Mouse (Mus musculus): ENCODE measurements around the gene Arhgef40. TPM values are rescaled to one million over a fixed set of nuclear protein-coding genes. Genes with fewer than 3 reads are reported as not detected.

The Arhgef40 gene
- polyA plus RNA-seq, 1 experiment from 2014 or later = 18.2 TPM

DNA sequence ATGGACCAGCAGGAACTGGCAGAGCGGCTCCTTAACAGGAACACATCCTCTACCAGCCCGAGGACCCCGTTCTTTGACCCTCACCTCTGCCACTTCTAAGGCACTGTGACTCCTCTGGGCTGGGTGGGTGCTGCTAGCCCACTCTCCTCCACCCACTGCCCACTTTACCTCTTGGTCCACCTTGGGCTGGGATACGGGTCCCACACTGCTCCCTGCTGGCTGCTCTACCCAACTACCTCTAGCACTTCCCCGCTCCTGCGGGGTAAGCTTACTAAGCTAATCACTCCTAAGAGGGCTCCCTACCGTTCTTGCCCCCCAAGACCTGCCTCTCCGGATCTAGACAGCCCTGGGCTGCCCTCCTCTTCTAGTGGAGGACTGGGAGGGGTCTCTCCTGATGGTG is 21.7 kb downstream of the Arhgef40 start:
- no peak for ATAC-seq
- H3K4me1 ChIP-seq (replicated peaks; ENCODE audit: control insufficient read depth, insufficient read depth, low read length) = no peaks in the 10 kb centered on the region
- no peak overlapping the region for H3K9ac ChIP-seq (ENCODE audit: low read depth, low read length)
- TF ChIP-seq CTCF (IDR thresholded peaks at IDR 0.05; ENCODE audit: low read depth) = peak; percentile 61
- H3K9me3 ChIP-seq (ENCODE audit: control insufficient read depth) = no peaks in the 10 kb centered on the region
- H3K4me3 ChIP-seq (ENCODE audit: low read depth, low read length) = no peak overlapping the region
- no peak overlapping the region for H3K4me2 ChIP-seq (replicated peaks; ENCODE audit: low read depth)
- H3K36me3 ChIP-seq (ENCODE audit: control insufficient read depth, insufficient read depth) = peaks cover 55% of the 10 kb centered on the region
- H3K27ac ChIP-seq (ENCODE audit: low read depth, low read length) = no peak overlapping the region; the same call in 1 of the 2 replicates
- WGBS = 85% methylated on average over 8 of the region's 8 CpGs
- no peaks in the 10 kb centered on the region for H3K27me3 ChIP-seq (replicated peaks; ENCODE audit: control insufficient read depth, insufficient read depth, low read length)

DNA sequence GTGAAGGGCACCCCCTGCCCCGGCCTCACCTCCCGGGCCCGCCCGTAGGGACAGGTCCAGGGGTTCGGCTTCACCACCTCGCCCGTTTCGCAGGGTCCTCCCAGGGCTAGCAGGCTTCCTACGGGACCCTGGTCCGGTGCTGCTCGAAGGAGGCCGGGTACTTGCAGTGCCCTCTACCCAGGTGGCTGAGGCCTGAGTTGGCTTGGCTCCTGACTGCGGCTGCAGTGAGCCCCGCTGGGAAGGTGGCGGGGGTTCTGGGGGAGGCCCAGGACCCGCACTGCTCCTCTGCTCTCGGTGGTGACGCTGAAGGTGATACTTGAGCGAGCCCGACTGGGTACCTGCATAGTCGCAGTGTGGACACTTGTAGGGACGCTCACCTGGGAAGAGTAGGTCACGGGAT is 22.3 kb downstream of the Arhgef40 start:
- Histone ChIP-seq H3K27me3 (replicated peaks; ENCODE audit: control insufficient read depth, insufficient read depth, low read length) (no peaks in the 10 kb centered on the region), H3K9ac (ENCODE audit: low read depth, low read length) (no peak overlapping the region), H3K4me3 (ENCODE audit: low read depth, low read length) (no peak overlapping the region), H3K4me2 (replicated peaks; ENCODE audit: low read depth) (no peak overlapping the region), H3K36me3 (ENCODE audit: control insufficient read depth, insufficient read depth) (peaks cover 55% of the 10 kb centered on the region), H3K9me3 (ENCODE audit: control insufficient read depth) (no peaks in the 10 kb centered on the region), H3K4me1 (replicated peaks; ENCODE audit: control insufficient read depth, insufficient read depth, low read length) (no peaks in the 10 kb centered on the region), H3K27ac (ENCODE audit: low read depth, low read length) (no peak overlapping the region; the same call in 1 of the 2 replicates)
- 90% methylated on average over 23 of the region's 23 CpGs for WGBS
- ATAC-seq = no peak
- no peak for TF ChIP-seq CTCF (IDR thresholded peaks at IDR 0.05; ENCODE audit: low read depth)

GRCm38 (mm10) chr14:52008321-52009203 is 24.0 kb downstream of the Arhgef40 start:
- H3K36me3 ChIP-seq (ENCODE audit: control insufficient read depth, insufficient read depth) = peaks cover 41% of the 10 kb centered on the region
- WGBS = 53% methylated on average over 35 of the region's 38 CpGs
- TF ChIP-seq CTCF (IDR thresholded peaks at IDR 0.05; ENCODE audit: low read depth) = peak; percentile 100

GRCm38 (mm10) chr14:52009361-52009760 is 24.8 kb downstream of the Arhgef40 start:
- Histone ChIP-seq H3K27ac (ENCODE audit: low read depth, low read length) (no peak overlapping the region), H3K4me3 (ENCODE audit: low read depth, low read length) (no peak overlapping the region), H3K27me3 (replicated peaks; ENCODE audit: control insufficient read depth, insufficient read depth, low read length) (no peaks in the 10 kb centered on the region), H3K36me3 (ENCODE audit: control insufficient read depth, insufficient read depth) (peaks cover 36% of the 10 kb centered on the region), H3K4me1 (replicated peaks; ENCODE audit: control insufficient read depth, insufficient read depth, low read length) (no peaks in the 10 kb centered on the region), H3K9me3 (ENCODE audit: control insufficient read depth) (no peaks in the 10 kb centered on the region), H3K9ac (ENCODE audit: low read depth, low read length) (no peak overlapping the region), H3K4me2 (replicated peaks; ENCODE audit: low read depth) (peak overlapping the region; percentile 35; the same call in 1 of the 2 replicates)
- no peak for ATAC-seq
- 74% methylated on average over 26 of the region's 26 CpGs for WGBS
- no peak for TF ChIP-seq CTCF (IDR thresholded peaks at IDR 0.05; ENCODE audit: low read depth)

More at GRCm38 (mm10) chr14:52008321-52009203, 24.0 kb downstream of the Arhgef40 start:
- Histone ChIP-seq H3K27ac (ENCODE audit: low read depth, low read length) (no peak overlapping the region), H3K4me2 (replicated peaks; ENCODE audit: low read depth) (peak overlapping the region; percentile 35; the same call in 1 of the 2 replicates), H3K4me1 (replicated peaks; ENCODE audit: control insufficient read depth, insufficient read depth, low read length) (no peaks in the 10 kb centered on the region), H3K27me3 (replicated peaks; ENCODE audit: control insufficient read depth, insufficient read depth, low read length) (no peaks in the 10 kb centered on the region), H3K9me3 (ENCODE audit: control insufficient read depth) (no peaks in the 10 kb centered on the region), H3K4me3 (ENCODE audit: low read depth, low read length) (no peak overlapping the region), H3K9ac (ENCODE audit: low read depth, low read length) (no peak overlapping the region)
- ATAC-seq = peak; percentile 80

- H3K27ac ChIP-seq (ENCODE audit: low read depth, low read length) = no peak overlapping the region
- H3K9ac ChIP-seq (ENCODE audit: low read depth, low read length) = no peak overlapping the region
- ATAC-seq = no peak
Observed at GRCm38 (mm10) chr14:52009841-52010240, 25.3 kb downstream of the Arhgef40 start.

DNA sequence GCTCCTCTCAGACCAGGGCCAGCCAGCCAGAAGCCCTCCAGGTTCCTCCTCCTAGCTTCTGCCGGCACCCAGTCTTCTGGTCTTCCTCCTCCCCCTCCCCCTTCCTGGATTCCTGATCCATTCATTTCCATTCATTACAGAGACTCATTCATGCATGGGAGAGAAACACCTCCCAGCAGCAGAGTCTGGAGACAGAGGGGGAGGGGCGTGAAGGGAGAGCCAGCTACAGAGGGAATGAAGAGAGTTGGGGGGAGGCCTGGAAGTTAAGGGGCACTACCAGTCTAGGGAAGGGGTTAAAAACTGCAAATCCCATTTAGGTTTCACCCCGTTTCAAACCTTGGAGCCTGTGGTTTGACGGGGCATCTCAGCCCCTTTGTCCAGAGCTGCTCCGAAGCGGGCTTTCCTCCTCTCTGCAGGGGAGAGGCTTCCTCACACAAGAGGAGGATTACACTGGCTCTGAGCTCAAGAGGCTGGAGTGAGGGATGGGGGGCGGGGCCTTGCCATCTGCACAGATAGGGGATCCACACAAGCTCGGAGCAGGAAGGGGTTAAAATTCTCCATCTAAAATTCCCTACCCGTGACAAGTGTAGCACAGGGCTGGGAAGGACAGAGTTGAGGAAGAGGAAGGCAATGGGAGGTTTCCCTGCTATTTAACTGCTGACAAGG is 26.1 kb downstream of the Arhgef40 start:
- no peaks in the 10 kb centered on the region for H3K9me3 ChIP-seq (ENCODE audit: control insufficient read depth)
- no peak overlapping the region for H3K27ac ChIP-seq (ENCODE audit: low read depth, low read length)
- 25% methylated on average over 9 of the region's 9 CpGs for WGBS
- no peaks in the 10 kb centered on the region for H3K27me3 ChIP-seq (replicated peaks; ENCODE audit: control insufficient read depth, insufficient read depth, low read length)
- H3K4me3 ChIP-seq (ENCODE audit: low read depth, low read length) = no peak overlapping the region
- H3K4me1 ChIP-seq (replicated peaks; ENCODE audit: control insufficient read depth, insufficient read depth, low read length) = 0 out of 2 replicates have a peak, but pooled peaks cover 6% of the 10 kb centered on the region
- peaks cover 32% of the 10 kb centered on the region for H3K36me3 ChIP-seq (ENCODE audit: control insufficient read depth, insufficient read depth)
- TF ChIP-seq CTCF (IDR thresholded peaks at IDR 0.05; ENCODE audit: low read depth) = no peak
- ATAC-seq = no peak
- H3K4me2 ChIP-seq (replicated peaks; ENCODE audit: low read depth) = peak overlapping the region; percentile 17; the same call in 1 of the 2 replicates
- no peak overlapping the region for H3K9ac ChIP-seq (ENCODE audit: low read depth, low read length)

More at GRCm38 (mm10) chr14:52009841-52010240, 25.3 kb downstream of the Arhgef40 start:
- Histone ChIP-seq H3K9me3 (ENCODE audit: control insufficient read depth) (no peaks in the 10 kb centered on the region), H3K27me3 (replicated peaks; ENCODE audit: control insufficient read depth, insufficient read depth, low read length) (no peaks in the 10 kb centered on the region), H3K4me2 (replicated peaks; ENCODE audit: low read depth) (no peak overlapping the region), H3K4me3 (ENCODE audit: low read depth, low read length) (no peak overlapping the region), H3K36me3 (ENCODE audit: control insufficient read depth, insufficient read depth) (peaks cover 36% of the 10 kb centered on the region), H3K4me1 (replicated peaks; ENCODE audit: control insufficient read depth, insufficient read depth, low read length) (no peaks in the 10 kb centered on the region)
- TF ChIP-seq CTCF (IDR thresholded peaks at IDR 0.05; ENCODE audit: low read depth) = no peak
- 87% methylated on average over 6 of the region's 6 CpGs for WGBS
